Mouse (Mus musculus) cerebellum, adult 2 months (tissue): ENCODE data around the gene Pax7. TPM values are rescaled to one million over a fixed set of nuclear protein-coding genes. Genes with fewer than 3 reads are reported as not detected.

Experiments used
- DNase-seq, 2 experiments: peaks; one replicate each; pipeline ENCODE4 v3.0.0; 2021
- H3K27ac ChIP-seq: fragments of 200-500 bp; 2 replicates; pipeline ENCODE4 v1.5.1; 2012; ENCODE audit warnings: low read length, control low read depth, inconsistent platforms; ENCODE audit not compliant: insufficient read depth
- H3K27me3 ChIP-seq: fragments of 200-500 bp; 2 replicates; pipeline ENCODE4 v1.6.1; 2012; ENCODE audit warnings: inconsistent platforms, mild to moderate bottlenecking, low read length, moderate library complexity; ENCODE audit not compliant: control insufficient read depth, insufficient read depth
- H3K4me1 ChIP-seq: fragments of 200-500 bp; 2 replicates; pipeline ENCODE4 v1.6.1; 2011; ENCODE audit warnings: low read length; ENCODE audit not compliant: control insufficient read depth, insufficient read depth
- H3K4me3 ChIP-seq: fragments of 200-500 bp; replicated peaks from 2 replicates; pipeline ENCODE3; 2011; ENCODE audit warnings: mild to moderate bottlenecking, low read depth, low read length, control low read depth; ENCODE audit not compliant: insufficient read depth
- CTCF ChIP-seq: fragments of 200-500 bp; IDR thresholded peaks from 2 replicates; pipeline ENCODE4 v1.5.1; 2011; ENCODE audit warnings: low read depth, mild to moderate bottlenecking, control low read depth, low read length, moderate library complexity, borderline replicate concordance; ENCODE audit not compliant: insufficient read depth
- POLR2A ChIP-seq: fragments of 200-500 bp; IDR thresholded peaks from 2 replicates; pipeline ENCODE4 v1.6.1; 2011; ENCODE audit warnings: low read length, control low read depth, borderline replicate concordance; ENCODE audit not compliant: insufficient read depth
- WGBS: fragments of 180-500 bp; shearing (Covaris S2); methylation state at CpG from one replicate; pipeline ENCODE4 v1.1.7; 2018; 5-methylcytosine and 5-hydroxymethylcytosine counted together
- polyA plus RNA-seq: library from polyadenylated mRNA; depleted of rRNA; stranded (reverse); fragments of >200 nt; gene quantifications from 2 replicates; pipeline ENCODE4 v1.2.3, GENCODE M21; 2012

Pax7 gene
- polyA plus RNA-seq, 1 experiment: 0.07 TPM

GRCm38 (mm10) chr4:139836681-139837080 is 3.4 kb upstream of the Pax7 start:
- H3K27me3 ChIP-seq: peaks cover 13% of the 10 kb centered on the region; the same call in 1 of the 2 replicates
- H3K27ac ChIP-seq: no peak overlapping the region
- DNase-seq: no peak
- WGBS: 34% methylated on average over 5 of the region's 5 CpGs
- no peak overlapping the region for H3K4me3 ChIP-seq
- TF ChIP-seq POLR2A (no peak), CTCF (no peak)
- H3K4me1 ChIP-seq: no peaks in the 10 kb centered on the region; the same call in 1 of the 2 replicates

DNA sequence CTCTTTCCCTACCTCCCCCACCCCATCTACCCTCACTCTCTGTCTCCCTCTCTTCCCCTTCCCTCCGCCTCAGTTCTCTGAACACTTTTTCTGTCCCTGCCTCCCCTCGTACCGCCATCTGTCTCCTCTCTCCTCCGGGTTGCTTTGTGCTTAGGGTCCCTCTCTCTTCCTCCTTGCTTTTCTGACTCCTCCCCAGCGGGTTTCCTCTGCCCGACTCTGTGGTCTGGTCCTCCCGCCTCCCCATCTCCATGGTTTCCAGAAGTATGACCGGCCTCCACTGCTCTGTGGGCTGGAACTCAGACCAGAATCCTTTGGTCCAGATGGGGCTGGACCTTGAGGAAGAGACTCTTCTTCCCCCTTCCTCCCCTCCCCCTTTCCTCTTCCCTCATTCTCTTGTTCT is 2.9 kb upstream of the Pax7 start:
- 10% methylated on average over 8 of the region's 8 CpGs for WGBS
- H3K4me3 ChIP-seq: no peak overlapping the region
- TF ChIP-seq CTCF (no peak), POLR2A (no peak)
- DNase-seq: no peak
- no peak overlapping the region for H3K27ac ChIP-seq
- H3K27me3 ChIP-seq: peaks cover 13% of the 10 kb centered on the region; the same call in 1 of the 2 replicates
- H3K4me1 ChIP-seq: no peaks in the 10 kb centered on the region; the same call in 1 of the 2 replicates

DNA sequence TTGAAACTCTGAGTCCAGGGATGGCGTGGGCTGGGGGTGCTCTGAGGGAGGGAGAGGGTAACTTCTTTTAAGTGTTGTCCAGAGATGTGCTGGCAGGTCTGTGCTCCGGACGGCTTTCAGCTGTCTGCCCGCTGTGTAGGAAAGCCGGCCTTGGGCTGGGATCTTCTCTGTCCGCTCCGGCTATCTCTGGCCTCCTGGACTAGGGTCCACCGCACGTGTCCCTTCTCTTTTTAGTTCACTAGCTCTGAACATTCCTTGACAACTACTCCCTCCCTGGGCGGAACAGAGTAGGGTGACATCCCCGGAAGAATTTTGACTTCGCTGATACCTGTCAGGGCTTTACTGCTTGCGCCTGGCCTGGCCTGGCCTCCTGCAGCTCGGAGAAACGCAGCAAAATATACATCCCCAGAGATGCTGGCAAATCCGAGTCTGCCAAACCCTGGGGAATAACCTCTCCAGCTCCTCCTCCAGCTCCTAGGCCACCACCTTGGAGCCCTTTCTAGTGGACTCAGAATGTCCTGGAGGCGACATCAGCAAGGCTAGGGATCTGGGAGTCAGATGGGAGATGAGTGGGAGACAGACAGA is 581 bp upstream of the Pax7 start:
- TF ChIP-seq POLR2A (no peak), CTCF (no peak)
- Histone ChIP-seq H3K27ac (no peak overlapping the region), H3K4me1 (no peaks in the 10 kb centered on the region; the same call in 1 of the 2 replicates), H3K27me3 (peaks cover 13% of the 10 kb centered on the region; the same call in 1 of the 2 replicates), H3K4me3 (no peak overlapping the region)
- 36% methylated on average over 17 of the region's 17 CpGs for WGBS
- no peak for DNase-seq

DNA sequence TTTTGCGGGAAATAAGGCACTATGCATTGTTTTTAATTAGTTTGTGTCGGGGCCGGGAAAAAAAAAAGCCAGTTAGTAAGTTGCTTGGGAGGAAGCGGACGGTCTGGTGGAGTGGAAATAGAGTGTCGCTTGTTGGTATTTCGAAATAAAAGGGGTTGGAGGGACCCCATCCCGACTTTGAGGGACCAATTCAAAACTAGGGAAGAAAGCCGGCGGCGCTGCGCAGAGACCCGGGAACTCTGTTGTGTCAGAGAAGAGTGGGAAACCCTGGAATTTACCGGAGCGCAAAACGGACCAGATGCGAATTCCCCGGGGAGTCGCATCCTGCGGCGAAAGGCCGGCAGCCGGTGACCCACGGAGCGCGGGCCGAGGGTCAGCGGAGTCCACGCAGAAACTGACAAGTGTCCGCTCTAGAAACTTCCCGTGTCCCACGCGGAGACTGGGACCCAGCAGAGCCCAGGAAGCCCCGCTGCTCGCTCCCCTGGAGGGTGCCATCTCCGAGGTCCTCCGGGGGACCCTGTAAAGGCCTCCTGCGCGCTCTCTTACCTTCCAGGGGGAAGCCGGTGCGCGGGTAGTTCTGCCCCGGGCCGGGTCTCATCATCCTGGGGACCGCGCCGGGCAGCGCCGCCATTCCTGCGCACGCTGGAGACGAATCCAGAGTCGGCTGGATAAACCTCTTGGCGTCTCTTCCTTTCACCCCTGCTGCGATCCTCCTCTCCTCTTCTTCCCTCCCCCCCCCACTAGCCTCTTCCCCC is 870 bp downstream of the Pax7 start:
- no peak for DNase-seq
- Histone ChIP-seq H3K27ac (no peak overlapping the region), H3K4me1 (no peaks in the 10 kb centered on the region; the same call in 1 of the 2 replicates), H3K27me3 (peaks cover 13% of the 10 kb centered on the region; the same call in 1 of the 2 replicates), H3K4me3 (no peak overlapping the region)
- no peak for TF ChIP-seq POLR2A
- TF ChIP-seq CTCF: no peak
- WGBS: 1% methylated on average over 55 of the region's 55 CpGs

- TF ChIP-seq POLR2A (no peak), CTCF (no peak)
- peaks cover 13% of the 10 kb centered on the region; the same call in 1 of the 2 replicates for H3K27me3 ChIP-seq
- H3K4me3 ChIP-seq: no peak overlapping the region
- no peaks in the 10 kb centered on the region; the same call in 1 of the 2 replicates for H3K4me1 ChIP-seq
- H3K27ac ChIP-seq: no peak overlapping the region
- no peak for DNase-seq
- 2% methylated on average over 57 of the region's 57 CpGs for WGBS
Measured at GRCm38 (mm10) chr4:139831501-139832230, 1.7 kb downstream of the Pax7 start.

GRCm38 (mm10) chr4:139830581-139831387 is 2.5 kb downstream of the Pax7 start:
- no peaks in the 10 kb centered on the region; the same call in 1 of the 2 replicates for H3K4me1 ChIP-seq
- H3K4me3 ChIP-seq: no peak overlapping the region
- peaks cover 13% of the 10 kb centered on the region; the same call in 1 of the 2 replicates for H3K27me3 ChIP-seq
- no peak for DNase-seq
- 15% methylated on average over 24 of the region's 24 CpGs for WGBS
- no peak for TF ChIP-seq POLR2A
- no peak for TF ChIP-seq CTCF
- H3K27ac ChIP-seq: no peak overlapping the region

DNA sequence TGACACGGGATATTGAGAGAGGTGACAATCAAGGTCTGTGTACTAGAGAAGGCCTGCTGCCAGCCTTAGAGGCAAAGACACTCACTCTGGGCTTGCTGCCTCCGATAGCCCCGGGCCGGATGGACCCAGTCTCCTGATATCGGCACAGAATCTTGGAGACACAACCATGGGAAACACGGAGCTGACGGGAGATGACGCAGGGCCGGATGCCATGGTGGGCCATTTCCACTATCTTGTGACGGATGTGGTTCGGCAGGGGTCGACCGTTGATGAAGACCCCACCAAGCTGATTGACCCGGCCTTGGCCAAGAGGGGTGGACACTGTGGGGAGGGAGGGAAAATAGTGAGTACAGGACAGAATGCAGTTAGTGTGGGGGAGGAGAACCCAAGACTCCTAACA is 3.3 kb downstream of the Pax7 start:
- TF ChIP-seq POLR2A (no peak), CTCF (no peak)
- WGBS: 28% methylated on average over 14 of the region's 14 CpGs

More for the DNA sequence above, 3.3 kb downstream of the Pax7 start:
- H3K4me3 ChIP-seq: no peak overlapping the region
- peaks cover 13% of the 10 kb centered on the region; the same call in 1 of the 2 replicates for H3K27me3 ChIP-seq
- H3K4me1 ChIP-seq: no peaks in the 10 kb centered on the region; the same call in 1 of the 2 replicates
- no peak overlapping the region for H3K27ac ChIP-seq
- no peak for DNase-seq
